Mouse (Mus musculus): Measurements from ENCODE around the gene Adgrg3. TPM values are rescaled to one million over a fixed set of nuclear protein-coding genes. Genes with fewer than 3 reads are reported as not detected.
A peak's percentile ranks its signal among the peaks of the same experiment; 100 is the strongest.

Gene Adgrg3
- polyA plus RNA-seq, 1 experiment: not detected

DNA sequence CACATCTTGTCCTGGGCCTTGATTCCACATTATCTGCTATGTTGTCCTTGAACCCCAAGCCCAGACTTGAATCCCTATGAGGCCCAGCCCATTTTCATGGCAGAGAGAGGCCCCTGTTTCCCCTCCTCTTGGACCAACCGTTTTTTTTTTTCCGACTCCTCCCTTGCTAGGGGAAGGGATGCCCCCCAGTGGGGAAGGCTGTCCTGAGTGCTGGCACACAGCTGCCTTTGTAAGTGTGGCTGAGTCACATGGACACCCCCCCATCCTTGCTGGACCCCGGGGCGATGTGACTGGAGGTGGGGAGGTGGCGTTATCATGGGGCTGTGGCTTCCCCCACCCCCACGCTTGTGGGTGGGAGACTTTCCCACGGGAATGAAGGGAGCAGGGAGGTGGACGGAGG is 36.5 kb upstream of the Adgrg3 start:
- 32% methylated on average over 8 of the region's 8 CpGs for WGBS
- H3K27ac ChIP-seq (ENCODE audit: insufficient read depth, low read depth, low read length): no peak overlapping the region
- TF ChIP-seq CTCF (IDR thresholded peaks at IDR 0.05; ENCODE audit: insufficient read depth, low read depth, low read length) (no peak), POLR2A (IDR thresholded peaks at IDR 0.05; ENCODE audit: insufficient read depth, low read depth, low read length) (no peak)
- no peak overlapping the region for H3K4me3 ChIP-seq (ENCODE audit: insufficient read depth, low read depth, low read length)
- H3K4me1 ChIP-seq (ENCODE audit: control insufficient read depth, insufficient read depth, low read length): peaks cover 71% of the 10 kb centered on the region

DNA sequence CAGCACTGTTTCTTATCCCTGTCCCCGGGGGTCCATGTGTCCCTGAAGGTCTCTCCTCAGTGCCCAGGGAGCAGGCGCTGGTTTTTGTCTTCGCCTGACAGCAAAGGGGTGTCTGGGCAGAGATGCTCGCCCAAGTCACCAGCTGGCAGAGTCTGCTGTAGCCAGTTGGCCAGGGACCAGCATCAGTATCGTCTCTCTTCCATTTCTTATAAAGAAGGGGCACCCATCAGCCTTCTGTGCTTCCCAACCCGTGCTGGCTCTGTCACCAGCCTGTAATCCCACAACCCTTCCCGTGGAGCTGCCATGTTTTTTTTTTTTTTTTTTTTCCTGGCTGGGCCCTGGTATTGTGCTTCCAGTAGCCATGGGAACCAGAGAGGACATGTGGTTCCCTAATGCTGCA is 35.6 kb upstream of the Adgrg3 start:
- peaks cover 76% of the 10 kb centered on the region for H3K4me1 ChIP-seq (ENCODE audit: control insufficient read depth, insufficient read depth, low read length)
- 46% methylated on average over 7 of the region's 7 CpGs for WGBS

DNA sequence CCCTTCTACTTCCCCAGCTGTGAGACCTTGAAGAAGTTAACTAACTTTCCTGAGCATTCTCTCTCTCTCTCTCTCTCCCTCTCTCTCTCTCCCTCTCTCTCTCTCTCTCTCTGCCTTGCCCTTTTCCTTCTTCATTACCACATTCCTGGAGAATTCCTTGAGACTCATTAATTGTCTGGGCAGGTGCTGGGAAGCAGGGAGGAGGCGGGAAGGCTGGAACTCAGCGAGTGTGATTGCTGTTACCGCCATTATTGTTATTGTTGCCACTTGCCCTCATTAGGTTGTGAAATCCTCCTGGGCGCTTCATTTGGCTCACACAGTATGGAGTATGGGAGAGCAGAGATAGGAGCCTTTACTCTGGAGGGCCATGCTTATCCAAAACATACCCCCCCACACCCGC is 34.3 kb upstream of the Adgrg3 start:
- no peak overlapping the region for H3K27ac ChIP-seq (ENCODE audit: insufficient read depth, low read depth, low read length)
- peaks cover 73% of the 10 kb centered on the region for H3K4me1 ChIP-seq (ENCODE audit: control insufficient read depth, insufficient read depth, low read length)
- H3K4me3 ChIP-seq (ENCODE audit: insufficient read depth, low read depth, low read length): no peak overlapping the region
- TF ChIP-seq POLR2A (IDR thresholded peaks at IDR 0.05; ENCODE audit: insufficient read depth, low read depth, low read length) (no peak), CTCF (IDR thresholded peaks at IDR 0.05; ENCODE audit: insufficient read depth, low read depth, low read length) (no peak)
- 26% methylated on average over 5 of the region's 5 CpGs for WGBS

More for the DNA sequence above, 35.6 kb upstream of the Adgrg3 start:
- Histone ChIP-seq H3K4me3 (ENCODE audit: insufficient read depth, low read depth, low read length) (no peak overlapping the region), H3K27ac (ENCODE audit: insufficient read depth, low read depth, low read length) (peak overlapping the region; percentile 40; the same call in 1 of the 2 replicates)
- TF ChIP-seq CTCF (IDR thresholded peaks at IDR 0.05; ENCODE audit: insufficient read depth, low read depth, low read length) (no peak), POLR2A (IDR thresholded peaks at IDR 0.05; ENCODE audit: insufficient read depth, low read depth, low read length) (no peak)

DNA sequence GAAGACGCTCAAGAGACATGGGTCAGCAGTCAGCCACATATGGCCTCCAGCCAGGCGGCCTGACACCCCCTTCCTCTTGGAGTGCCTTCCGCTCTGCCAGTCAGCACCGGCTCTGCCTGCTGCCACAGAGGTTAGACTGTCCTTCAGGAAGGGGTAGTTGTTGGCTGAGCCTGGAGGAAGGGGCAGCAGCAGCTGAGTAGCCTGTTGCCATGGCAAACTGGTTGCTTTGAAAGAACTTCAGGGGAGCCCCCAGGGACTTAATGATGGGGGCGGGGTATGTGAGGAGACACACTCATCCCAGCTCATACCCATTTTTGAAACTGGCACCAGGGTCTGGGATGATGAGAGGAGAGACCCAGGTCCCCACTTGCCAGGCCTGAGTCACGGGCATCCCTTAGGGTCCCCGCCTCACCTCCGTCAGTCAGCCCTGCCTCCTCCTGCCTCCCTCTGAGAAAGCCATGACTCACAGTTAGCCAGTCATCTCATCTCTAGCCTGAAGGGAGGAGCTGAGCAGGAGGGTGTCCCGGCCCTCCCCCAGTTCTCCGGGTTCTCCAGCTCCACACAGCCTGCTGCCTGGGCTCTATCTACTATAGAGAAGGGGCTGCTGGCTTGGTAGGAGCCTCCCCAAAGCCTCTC is 33.5 kb upstream of the Adgrg3 start:
- H3K4me3 ChIP-seq (ENCODE audit: insufficient read depth, low read depth, low read length): peak overlapping the region; percentile 38
- WGBS: 10% methylated on average over 10 of the region's 10 CpGs
- no peak for TF ChIP-seq CTCF (IDR thresholded peaks at IDR 0.05; ENCODE audit: insufficient read depth, low read depth, low read length)
- TF ChIP-seq POLR2A (IDR thresholded peaks at IDR 0.05; ENCODE audit: insufficient read depth, low read depth, low read length): no peak
- peak overlapping the region; percentile 83 for H3K27ac ChIP-seq (ENCODE audit: insufficient read depth, low read depth, low read length)
- H3K4me1 ChIP-seq (ENCODE audit: control insufficient read depth, insufficient read depth, low read length): peaks cover 73% of the 10 kb centered on the region

DNA sequence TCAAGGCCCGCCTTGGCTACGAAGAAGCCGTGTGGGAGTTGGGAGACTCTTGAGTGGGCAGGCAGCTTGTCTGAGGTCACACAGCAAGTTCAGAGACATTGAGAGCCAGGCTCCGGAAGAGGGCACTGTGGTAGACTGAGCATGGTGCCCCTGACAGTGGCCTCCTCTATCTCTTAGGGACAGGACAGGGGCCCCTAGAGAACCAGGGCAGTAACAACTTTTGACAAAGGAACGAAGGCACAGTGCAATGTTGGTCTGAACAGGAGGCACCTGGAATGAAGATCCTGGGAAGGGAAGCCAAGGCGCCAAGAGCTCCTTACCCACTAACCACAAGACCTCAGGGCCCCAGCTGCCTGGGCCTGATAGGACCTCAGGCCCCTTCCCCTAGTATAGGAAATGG is 32.5 kb upstream of the Adgrg3 start:
- Histone ChIP-seq H3K4me3 (ENCODE audit: insufficient read depth, low read depth, low read length) (peak overlapping the region; percentile 38), H3K4me1 (ENCODE audit: control insufficient read depth, insufficient read depth, low read length) (peaks cover 78% of the 10 kb centered on the region), H3K27ac (ENCODE audit: insufficient read depth, low read depth, low read length) (peak overlapping the region; percentile 83)
- TF ChIP-seq CTCF (IDR thresholded peaks at IDR 0.05; ENCODE audit: insufficient read depth, low read depth, low read length) (no peak), POLR2A (IDR thresholded peaks at IDR 0.05; ENCODE audit: insufficient read depth, low read depth, low read length) (no peak)
- 63% methylated on average over 6 of the region's 6 CpGs for WGBS

DNA sequence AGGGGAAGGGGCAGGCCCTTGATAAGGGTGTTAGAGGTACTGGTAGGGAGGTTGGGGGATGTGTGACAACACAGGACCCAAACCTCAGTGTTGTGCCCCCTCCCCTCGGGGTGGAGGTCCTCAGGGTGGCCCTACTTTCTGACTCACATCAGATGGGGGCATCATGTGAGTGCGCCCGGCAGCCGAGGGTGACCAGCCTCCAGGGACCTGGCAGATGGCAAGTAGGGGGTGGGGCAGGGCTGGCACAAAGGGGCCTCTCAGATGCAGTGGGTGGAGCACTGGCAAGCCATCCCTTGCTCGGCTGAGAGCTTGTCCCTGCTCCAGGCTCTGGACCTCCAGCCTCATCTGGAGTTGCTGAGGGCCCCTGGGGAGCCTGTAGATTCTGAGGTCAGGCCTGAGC is 30.8 kb upstream of the Adgrg3 start:
- peak overlapping the region; percentile 21 for H3K4me3 ChIP-seq (ENCODE audit: insufficient read depth, low read depth, low read length)
- H3K4me1 ChIP-seq (ENCODE audit: control insufficient read depth, insufficient read depth, low read length): peaks cover 83% of the 10 kb centered on the region
- TF ChIP-seq CTCF (IDR thresholded peaks at IDR 0.05; ENCODE audit: insufficient read depth, low read depth, low read length): no peak
- TF ChIP-seq POLR2A (IDR thresholded peaks at IDR 0.05; ENCODE audit: insufficient read depth, low read depth, low read length): no peak
- H3K27ac ChIP-seq (ENCODE audit: insufficient read depth, low read depth, low read length): peak overlapping the region; percentile 41
- 19% methylated on average over 5 of the region's 5 CpGs for WGBS

DNA sequence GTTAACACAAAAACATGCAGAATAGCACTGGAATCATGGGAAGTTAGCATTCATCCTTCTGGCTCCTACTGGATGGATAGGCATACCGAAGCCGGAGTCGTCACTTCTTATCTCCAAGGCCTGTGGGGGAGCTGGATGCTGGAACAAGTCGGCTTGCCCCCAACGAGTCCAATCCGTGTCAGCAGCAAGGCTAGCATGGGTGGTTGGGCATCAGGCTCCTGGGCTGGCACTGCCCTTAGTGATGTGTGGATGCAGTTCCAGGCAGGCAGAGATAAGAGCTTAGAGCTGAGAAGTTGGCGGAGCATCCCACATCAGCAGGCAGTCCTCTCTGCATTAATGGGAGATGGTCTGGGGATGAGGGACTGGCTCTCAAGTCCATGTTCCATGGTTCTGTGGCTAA is 29.9 kb upstream of the Adgrg3 start:
- peaks cover 82% of the 10 kb centered on the region for H3K4me1 ChIP-seq (ENCODE audit: control insufficient read depth, insufficient read depth, low read length)
- TF ChIP-seq CTCF (IDR thresholded peaks at IDR 0.05; ENCODE audit: insufficient read depth, low read depth, low read length) (no peak), POLR2A (IDR thresholded peaks at IDR 0.05; ENCODE audit: insufficient read depth, low read depth, low read length) (no peak)
- 0 out of 2 replicates have a peak overlapping the region, but pooled peaks have one; percentile 39 for H3K27ac ChIP-seq (ENCODE audit: insufficient read depth, low read depth, low read length)
- no peak overlapping the region for H3K4me3 ChIP-seq (ENCODE audit: insufficient read depth, low read depth, low read length)
- WGBS: 60% methylated on average over 7 of the region's 7 CpGs

DNA sequence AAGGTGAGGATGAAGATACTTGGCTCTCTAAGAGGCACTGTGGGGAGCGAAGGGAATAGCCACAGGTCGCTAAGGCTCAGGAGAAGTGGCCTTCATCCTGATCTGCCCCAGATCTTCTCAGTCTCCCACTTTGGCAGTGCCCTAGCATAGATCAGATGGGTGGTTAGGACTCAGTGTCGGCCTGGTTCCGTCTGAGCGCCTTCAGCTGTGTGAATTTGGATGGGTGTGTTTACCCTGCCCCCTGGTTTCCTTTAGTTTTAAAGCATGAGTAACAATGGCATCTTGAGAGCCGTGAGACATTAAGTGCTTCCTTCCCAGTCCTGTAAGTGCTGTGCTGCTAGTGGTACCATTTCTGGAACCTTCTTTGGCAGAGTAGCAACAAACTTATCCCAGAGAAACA is 28.9 kb upstream of the Adgrg3 start:
- no peak for TF ChIP-seq CTCF (IDR thresholded peaks at IDR 0.05; ENCODE audit: insufficient read depth, low read depth, low read length)
- TF ChIP-seq POLR2A (IDR thresholded peaks at IDR 0.05; ENCODE audit: insufficient read depth, low read depth, low read length): no peak
- WGBS: 54% methylated on average over 6 of the region's 6 CpGs

DNA sequence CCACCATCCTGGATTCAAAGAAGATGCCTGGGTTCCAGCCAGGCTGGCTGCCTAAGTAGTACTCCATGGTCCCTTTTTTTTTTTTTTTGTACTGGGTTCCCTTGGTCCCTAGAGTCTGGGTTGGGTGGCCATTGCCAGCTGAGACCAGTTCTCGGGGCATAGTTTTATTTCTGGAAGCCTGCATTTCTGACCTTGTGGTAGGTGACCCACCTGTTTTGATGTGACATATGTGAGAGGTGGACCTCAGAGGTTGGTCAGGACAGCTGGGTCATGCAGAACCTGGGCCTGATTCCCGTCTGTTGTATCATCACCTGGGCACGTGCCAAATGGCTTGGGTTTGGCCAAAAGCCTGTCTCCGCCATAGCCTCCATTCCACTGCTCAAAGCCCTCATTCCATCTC is 27.8 kb upstream of the Adgrg3 start:
- WGBS: 86% methylated on average over 4 of the region's 4 CpGs
- no peak for TF ChIP-seq CTCF (IDR thresholded peaks at IDR 0.05; ENCODE audit: insufficient read depth, low read depth, low read length)
- H3K4me3 ChIP-seq (ENCODE audit: insufficient read depth, low read depth, low read length): no peak overlapping the region
- peaks cover 84% of the 10 kb centered on the region for H3K4me1 ChIP-seq (ENCODE audit: control insufficient read depth, insufficient read depth, low read length)
- no peak overlapping the region for H3K27ac ChIP-seq (ENCODE audit: insufficient read depth, low read depth, low read length)

More for the DNA sequence above, 28.9 kb upstream of the Adgrg3 start:
- H3K4me3 ChIP-seq (ENCODE audit: insufficient read depth, low read depth, low read length): no peak overlapping the region
- H3K4me1 ChIP-seq (ENCODE audit: control insufficient read depth, insufficient read depth, low read length): peaks cover 85% of the 10 kb centered on the region
- peak overlapping the region; percentile 6; the same call in 1 of the 2 replicates for H3K27ac ChIP-seq (ENCODE audit: insufficient read depth, low read depth, low read length)

Measured in olfactory bulb, adult 2 months (tissue).